Mouse (Mus musculus): ENCODE results near the gene Fndc1.

Fndc1 gene

DNA sequence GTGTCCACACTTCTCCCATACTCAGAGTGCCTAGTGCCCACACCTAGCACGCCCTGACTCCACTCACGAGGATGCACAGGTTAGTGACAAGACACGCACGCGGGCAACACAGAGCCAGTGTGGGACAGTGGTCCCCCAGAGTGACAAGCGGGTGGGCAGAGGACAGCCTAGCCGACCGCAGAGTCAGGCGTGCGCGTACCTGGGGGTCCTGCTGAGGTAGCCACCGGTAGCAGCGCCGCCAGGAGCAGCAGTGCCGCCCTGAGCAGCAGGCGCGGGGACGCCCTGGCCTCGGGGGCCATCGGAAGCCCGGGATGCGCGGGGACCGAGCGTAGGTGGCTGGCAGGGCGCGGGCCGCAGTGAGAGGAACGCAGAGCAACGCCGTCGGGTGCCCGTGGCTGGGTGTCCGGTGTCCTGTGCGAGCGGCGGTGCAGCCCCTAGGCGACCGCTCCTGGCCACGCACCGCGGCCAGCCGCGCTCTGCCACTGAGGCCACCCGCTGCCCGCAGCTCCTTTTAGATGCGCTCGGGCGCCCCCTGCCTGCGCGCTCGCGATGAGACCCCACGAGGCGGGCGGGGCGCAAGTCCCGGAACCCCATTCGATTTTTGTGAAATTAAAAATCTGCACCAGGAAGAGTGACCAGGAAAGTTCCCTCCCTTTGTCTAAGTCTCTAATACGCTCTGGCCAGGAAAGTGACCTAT lies at the start of gene Fndc1:
Gene Fndc1 (minus strand): TSS at position 484 of the 697 bp plus-strand sequence.
- peak; percentile 29 to 52 for DNase-seq

GRCm38 (mm10) chr17:7876541-7876940 lies 49.4 kb upstream of the Fndc1 start:
- DNase-seq = no peak

DNA sequence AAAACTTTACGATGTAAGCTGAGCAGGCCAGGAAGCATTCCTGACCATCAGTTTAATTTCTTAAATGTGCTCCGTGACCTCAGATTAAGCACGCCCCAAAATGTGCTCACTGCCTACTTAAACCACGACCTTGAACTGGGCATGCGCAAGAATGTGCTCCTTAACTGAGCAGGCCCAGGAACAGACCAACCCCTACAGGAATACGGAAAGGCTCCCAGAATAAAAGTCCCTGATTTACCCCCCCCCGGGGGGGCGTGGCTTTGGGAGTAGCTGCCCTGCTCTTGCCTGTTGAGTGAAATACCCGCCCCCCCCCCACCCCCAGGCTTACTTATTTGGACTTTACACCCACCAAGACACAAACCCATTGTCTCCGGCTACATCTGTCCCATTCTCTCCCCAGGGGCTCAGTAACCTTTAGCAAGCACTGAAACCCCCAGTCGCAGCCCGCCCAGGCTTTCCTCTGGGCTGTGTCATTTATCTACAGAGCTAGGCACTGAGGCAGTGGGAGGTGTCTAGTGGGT lies 48.9 kb upstream of the Fndc1 start:
- peak; percentile 24 to 35 for DNase-seq

DNA sequence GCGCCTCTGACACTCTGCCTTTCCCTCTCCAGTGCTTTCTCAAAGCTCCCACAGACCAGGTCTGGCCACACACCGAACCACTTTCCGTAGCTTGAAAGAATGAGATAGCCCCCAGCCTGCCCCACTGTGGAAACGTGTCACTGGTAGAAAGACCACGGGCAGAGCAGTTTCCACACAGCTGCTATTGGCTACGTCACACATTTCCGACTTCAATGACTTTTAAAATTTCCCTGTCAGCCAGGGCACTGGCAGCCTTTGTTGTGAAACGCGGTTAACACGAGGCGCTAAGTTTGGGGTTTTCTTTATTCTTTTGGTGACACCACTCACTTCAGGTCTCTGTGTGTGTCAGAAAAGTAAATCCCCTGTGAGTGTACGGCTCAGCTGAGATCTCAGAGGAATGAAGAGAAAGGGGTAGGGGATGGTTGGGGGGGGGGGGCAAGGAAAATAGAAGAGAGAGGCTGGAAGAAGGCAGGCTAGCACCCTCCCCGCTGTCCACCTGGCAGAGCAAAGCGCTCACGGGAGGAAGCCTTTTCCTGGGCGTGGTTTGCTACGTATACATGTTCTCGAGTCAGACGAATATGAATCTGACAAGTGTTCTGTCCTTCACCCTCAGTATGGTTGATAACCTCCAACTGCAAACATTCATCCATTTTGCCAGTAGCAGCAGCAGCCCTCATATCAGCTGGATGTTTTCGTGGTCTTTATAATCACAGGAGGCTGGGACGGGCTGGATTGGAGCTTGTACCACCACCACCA lies 47.9 kb upstream of the Fndc1 start:
- no peak for DNase-seq

DNA sequence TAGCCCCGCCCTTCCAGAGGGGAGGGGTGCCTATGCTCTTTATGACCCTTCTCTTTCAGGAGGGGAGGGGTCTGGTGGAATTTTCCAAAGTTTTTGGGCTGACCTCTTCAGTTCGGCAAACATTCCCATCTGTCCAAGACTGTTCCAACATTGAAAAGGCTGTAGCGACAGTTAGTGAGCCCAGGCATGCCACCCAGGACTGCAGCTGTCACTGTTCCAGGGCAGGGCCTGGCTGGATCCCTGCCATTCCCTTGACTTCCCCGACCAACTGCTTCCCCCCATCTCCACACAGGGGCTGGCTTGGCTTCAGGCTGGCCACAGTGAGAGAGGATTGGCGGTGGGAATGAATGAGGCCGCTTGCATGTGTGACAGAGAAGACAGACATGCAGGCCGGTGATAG lies 46.3 kb upstream of the Fndc1 start:
- no peak for DNase-seq

DNA sequence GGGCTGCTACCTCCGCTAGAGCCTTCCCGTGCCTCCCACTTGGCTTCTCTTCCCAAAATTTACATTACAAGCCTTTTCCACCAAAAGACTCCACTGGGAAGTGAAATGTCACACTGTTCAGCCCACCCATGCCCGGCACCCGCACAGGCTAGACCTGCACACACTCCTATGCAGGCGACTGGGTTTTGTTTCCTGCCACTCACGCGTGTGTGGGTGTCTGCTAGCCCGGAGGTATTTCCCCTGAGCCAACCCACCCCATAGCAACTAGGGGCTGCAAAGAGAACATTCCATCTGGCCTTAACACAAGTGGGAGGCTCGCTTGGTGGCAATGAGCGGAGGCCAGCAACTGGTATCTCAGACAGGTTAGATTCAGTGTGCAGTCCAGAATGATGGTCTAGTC lies 44.7 kb upstream of the Fndc1 start:
- DNase-seq = no peak

DNA sequence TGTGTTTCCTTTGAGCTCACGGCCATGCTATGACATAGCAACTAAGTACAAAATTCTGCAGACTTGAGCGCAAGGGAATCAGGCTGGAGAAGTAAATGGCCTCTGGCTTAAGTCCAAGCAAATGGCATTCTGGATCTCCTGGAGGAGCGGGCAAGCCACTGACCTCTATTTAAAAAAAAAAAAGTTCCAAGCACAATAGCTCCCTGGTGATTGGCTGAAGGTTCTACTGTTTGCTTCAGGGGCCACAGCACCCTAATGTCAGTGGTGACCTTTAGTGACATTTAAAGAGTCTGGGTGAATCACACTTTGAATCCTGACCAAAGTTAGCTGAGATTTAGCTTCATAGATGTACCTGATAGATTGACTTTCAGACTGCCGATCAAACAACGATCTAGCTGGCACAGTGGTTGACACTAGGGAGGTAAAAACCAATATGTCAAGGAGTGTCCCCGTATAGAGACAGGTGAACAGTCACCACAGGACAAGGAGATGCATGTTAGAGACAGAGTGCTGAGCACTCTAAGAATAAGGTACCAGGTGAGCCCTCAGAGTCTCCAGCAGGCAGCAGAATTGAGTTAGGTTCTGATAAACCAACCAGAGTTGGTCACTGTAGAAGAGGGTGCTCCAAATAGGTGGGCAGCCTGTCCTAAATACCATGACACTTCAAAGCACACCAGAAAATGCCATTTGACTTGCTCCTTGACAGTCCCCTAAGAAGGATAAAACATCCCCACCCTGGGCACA lies 43.9 kb upstream of the Fndc1 start:
- no peak for DNase-seq

DNA sequence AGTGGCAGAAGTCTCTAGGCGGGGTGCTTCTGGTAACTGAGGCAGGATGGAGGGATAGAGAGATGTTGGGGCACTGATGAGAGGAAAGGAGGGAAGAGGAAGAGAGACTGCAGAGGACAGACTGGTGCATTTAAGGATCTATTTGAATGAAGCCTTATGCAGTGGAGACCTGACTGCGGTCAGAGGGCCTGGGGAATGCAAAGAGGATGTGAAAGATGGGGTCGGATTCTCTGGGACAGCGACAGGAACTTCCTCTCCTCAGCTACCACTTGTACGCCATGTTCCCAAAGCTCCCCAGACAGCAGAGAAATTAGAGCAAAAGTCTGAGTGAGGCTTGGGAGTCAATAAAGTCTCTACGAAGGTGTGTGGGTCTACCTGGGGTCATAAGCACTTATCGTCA lies 42.0 kb upstream of the Fndc1 start:
- peak in 1 of 2 experiments; percentile 16 for DNase-seq

DNA sequence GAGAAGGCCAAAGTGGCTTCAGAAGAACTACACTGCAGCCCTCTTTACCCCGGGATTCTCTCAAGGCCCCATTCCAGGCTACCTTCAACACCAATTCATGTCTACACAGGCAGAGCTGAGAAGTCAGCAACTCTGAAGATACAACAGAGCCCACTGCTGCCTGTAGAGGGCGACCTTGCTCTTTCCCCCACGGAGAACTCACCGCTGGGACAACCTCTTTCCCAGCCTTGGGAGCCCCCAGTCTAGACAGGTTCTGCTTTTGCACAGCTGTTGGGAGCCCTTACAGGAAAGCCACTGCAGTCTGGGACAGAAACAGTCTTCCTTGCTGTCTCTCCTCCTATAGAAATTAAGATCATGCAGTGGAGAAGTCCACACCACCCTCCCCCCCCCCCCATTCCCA lies 41.5 kb upstream of the Fndc1 start:
- peak; percentile 71 for DNase-seq

GRCm38 (mm10) chr17:7864740-7865139 lies 37.6 kb upstream of the Fndc1 start:
- DNase-seq = peak; percentile 34 to 36

GRCm38 (mm10) chr17:7863745-7864144 lies 36.6 kb upstream of the Fndc1 start:
- peak; percentile 44 to 60 for DNase-seq

DNA sequence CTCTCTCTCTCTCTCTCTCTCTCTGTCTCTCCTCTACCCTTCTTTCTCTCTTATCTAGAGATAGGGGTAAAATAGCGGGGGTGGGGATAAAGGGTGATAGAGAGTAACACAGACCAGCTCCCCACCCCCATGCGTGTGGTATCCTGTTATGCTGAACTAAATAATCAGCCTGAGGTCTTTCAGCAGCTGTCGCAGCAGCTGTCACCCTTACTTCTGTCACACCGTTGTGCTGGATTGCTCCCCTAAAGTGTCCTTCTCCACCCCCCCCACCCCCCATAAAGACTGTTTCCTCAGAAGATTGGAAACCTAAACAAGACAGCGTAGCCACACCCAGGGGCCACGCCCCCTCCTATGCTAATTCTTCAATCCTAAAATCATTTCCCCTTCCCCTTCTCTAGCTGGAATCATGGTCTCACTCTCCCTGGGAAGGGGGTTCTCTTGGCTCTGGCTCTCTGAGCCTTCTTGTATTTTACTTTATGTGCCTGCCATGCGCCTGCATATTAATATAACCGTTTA lies 33.8 kb upstream of the Fndc1 start:
- no peak for DNase-seq

DNA sequence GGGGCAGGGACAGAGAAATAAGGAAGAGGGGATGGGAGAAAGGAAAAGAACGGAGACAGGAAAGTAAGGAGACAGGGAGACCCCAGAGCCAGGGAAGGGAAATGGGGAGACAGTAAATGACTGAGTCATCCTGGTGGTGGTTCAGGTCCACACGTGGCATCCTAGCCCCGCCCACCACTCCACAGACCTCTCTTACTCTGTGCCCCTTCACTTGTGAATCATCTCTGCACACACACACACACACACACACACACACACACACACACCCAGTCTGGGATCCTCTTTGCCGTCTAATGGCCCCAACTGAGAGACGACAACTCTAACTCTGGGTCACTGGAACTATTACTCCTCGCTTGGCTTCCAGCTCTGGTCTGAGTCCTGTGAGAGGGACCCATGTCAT lies 30.6 kb upstream of the Fndc1 start:
- no peak for DNase-seq

- no peak for DNase-seq
Measured at GRCm38 (mm10) chr17:7855851-7856250, 28.7 kb upstream of the Fndc1 start.

DNA sequence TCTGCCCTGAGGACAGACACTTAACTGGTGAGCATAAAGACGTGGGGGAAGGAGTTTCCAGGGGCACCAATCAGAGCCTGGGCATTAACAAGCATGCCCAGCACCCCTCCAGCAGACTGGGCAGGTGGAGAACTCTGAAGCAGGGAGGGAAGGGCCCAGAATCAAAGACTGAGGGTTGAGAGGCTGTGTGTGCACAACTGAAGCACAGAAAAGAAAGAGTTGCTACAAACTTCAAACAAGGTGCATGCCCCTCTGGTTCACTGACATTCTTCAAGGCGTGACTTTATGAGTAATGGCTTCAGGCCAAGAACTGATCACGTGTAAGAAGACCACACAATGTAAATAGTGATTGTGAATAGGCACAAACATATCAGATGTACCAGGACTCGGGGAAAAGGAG lies 24.9 kb upstream of the Fndc1 start:
- peak in 1 of 2 experiments; percentile 31 for DNase-seq

GRCm38 (mm10) chr17:7851527-7851926 lies 24.4 kb upstream of the Fndc1 start:
- DNase-seq = peak in 1 of 2 experiments; percentile 31

GRCm38 (mm10) chr17:7850246-7850645 lies 23.1 kb upstream of the Fndc1 start:
- DNase-seq = no peak

- DNase-seq = peak; percentile 64 to 68
Measured at GRCm38 (mm10) chr17:7840505-7841290, 13.6 kb upstream of the Fndc1 start.

GRCm38 (mm10) chr17:7827586-7827985 lies 484 bp upstream of the Fndc1 start:
- no peak for DNase-seq

GRCm38 (mm10) chr17:7825416-7825815 lies 1.7 kb downstream of the Fndc1 start:
- peak; percentile 9 to 27 for DNase-seq

GRCm38 (mm10) chr17:7821553-7822186 lies 5.4 kb downstream of the Fndc1 start:
- no peak for DNase-seq

GRCm38 (mm10) chr17:7820176-7820575 lies 6.9 kb downstream of the Fndc1 start:
- no peak for DNase-seq
